Mouse (Mus musculus): ENCODE measurements around the gene Tnrc18. TPM values are rescaled to one million over a fixed set of nuclear protein-coding genes. Genes with fewer than 3 reads are reported as not detected.
A peak's percentile ranks its signal among the peaks of the same experiment; 100 is the strongest.

Tnrc18 gene
- polyA plus RNA-seq, 1 experiment, result 30.9 TPM

- no peak for DNase-seq (ENCODE audit: low read depth)
Observed at GRCm38 (mm10) chr5:142726748-142727147, 90.7 kb downstream of the Tnrc18 start.

DNA sequence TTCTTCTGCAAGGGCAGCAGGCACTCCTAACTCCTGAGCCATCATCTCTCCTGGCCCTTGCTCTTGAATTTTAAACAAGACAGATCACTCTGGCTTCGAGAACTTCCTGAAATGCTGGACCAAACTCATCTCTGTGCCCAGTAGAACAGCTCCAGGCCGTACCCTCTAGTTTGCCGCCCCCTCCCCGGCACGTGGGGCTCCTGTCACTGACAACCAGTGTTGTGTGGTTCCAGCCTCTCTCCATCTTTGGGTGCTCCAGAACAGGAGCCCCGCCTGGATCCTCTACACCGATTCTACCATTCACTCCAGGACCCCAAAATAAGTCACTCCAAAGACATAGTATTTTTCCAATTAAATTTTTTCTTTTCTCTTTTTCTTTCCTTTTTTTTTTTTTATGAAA lies 93.2 kb downstream of the Tnrc18 start:
- no peak for DNase-seq (ENCODE audit: low read depth)

GRCm38 (mm10) chr5:142723520-142724133 lies 93.8 kb downstream of the Tnrc18 start:
- no peak for DNase-seq (ENCODE audit: low read depth)

DNA sequence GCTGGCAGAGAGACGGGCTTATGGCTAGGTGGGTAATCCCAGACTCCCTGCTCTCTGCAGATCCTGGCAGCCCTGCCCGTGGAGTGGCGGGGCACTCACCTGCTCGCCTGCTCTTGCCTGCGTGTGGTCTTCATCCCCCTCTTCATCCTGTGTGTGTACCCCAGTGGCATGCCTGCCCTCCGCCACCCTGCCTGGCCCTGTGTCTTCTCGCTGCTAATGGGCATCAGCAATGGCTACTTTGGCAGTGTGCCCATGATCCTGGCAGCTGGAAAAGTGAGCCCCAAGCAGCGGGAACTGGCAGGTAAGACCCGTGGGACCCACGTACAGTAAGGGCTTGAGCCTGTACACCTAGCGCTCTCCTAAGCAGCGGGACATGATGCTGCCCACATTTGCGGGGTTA lies 97.6 kb downstream of the Tnrc18 start:
- DNase-seq (ENCODE audit: low read depth), result no peak

GRCm38 (mm10) chr5:142718486-142718885 lies 99.0 kb downstream of the Tnrc18 start:
- no peak for DNase-seq (ENCODE audit: low read depth)

DNA sequence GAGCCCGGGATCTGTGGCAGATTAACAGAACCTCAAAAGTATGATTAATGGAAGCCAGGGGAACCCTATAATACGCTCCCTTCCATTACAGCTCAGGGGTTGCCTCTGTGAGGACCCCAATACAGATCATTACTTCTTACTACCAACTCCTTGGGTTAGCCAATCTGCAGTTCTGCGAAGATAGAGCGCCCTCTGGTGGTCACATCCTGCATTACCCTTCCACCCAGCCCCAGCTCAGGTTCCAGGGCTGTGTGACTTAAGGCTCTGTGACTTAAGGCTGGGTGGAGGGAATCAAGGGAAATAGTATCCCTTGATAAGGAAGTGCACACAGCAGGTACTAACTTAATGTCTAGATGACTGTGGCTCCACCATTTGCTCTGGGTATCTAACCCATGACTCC lies 99.4 kb downstream of the Tnrc18 start:
- no peak for DNase-seq (ENCODE audit: low read depth)

GRCm38 (mm10) chr5:142716056-142716455 lies 101.4 kb downstream of the Tnrc18 start:
- DNase-seq (ENCODE audit: low read depth), result no peak

GRCm38 (mm10) chr5:142715059-142715458 lies 102.4 kb downstream of the Tnrc18 start:
- DNase-seq (ENCODE audit: low read depth), result no peak

DNA sequence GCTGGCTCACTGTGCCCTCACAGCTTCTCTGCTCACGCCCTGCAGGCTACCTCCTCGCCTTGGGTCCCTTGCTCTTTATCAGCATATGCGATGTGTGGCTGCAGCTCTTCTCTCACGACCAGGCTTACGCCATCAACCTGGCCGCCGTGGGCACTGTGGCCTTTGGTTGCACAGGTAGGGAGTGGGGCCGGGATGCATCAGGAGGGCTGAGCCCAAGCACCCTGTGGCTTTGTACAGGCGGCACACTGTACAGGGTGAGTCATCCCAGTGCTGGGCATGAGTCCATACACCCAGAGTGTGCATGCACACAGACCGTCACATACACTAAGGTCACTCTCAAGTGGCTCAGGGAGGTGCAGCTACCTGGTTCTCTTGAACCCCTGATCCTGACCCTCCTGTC lies 103.5 kb downstream of the Tnrc18 start:
- no peak for DNase-seq (ENCODE audit: low read depth)

- DNase-seq (ENCODE audit: low read depth), result no peak
Observed at GRCm38 (mm10) chr5:142712373-142712772, 105.1 kb downstream of the Tnrc18 start.

DNA sequence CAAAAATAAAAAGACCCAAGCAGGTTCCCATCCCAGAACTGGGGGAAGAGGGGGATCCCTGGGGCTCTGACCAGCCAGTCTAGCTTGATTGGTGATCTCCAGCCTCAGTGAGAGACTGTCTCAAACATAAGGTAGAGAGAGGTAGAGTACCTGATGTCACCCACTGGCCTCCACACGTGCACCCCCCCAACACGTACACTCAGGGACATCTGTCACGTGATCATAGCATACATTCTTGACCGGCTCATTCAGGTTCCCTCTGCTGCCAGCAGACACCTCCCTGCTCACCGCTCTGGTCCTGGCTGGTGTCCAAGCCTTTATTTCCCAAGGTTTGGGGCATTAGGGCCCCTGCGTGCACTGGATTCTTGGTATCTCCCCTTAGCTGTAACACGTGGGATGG lies 108.0 kb downstream of the Tnrc18 start:
- DNase-seq (ENCODE audit: low read depth), result no peak

DNA sequence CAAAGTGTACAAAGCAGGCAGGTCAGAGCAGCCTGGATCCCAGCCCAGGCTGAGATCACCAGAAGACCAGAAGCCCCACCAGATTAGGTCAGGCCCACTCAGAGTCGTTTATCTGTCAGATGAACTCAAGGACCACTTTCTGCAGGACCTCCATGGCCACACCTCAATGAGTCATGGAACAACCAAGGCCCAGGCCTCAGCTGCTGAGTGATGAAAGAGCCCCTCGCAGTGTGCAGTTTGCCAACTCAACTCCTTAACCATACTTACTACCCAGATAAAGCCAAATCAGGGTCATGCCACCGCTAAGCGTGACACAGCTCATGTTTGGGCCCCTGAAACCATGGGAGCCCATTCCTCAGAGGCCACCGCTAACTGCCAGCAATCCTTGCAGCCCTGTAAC lies 109.8 kb downstream of the Tnrc18 start:
- DNase-seq (ENCODE audit: low read depth), result no peak

DNA sequence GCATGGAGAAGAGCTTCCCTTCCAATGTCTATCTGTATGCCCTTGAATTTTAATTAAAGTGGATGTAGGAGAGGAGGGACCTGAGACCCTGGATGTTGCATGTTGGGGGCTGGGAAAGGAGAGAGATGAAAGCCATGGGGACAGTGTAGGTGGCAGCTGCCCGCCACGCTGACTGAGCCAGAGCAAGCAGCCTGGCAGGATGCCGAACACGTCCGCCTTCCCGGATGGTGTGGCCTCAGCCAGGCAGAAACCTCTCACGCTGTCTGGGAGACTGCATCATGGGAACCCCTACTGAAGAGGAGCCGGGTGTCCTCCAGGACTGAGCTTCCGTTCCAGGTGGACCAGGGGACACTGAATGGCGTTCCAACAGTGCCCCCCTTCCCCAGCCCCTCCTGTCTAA lies 113.9 kb downstream of the Tnrc18 start:
- DNase-seq (ENCODE audit: low read depth), result no peak

GRCm38 (mm10) chr5:142702511-142703138 lies 114.8 kb downstream of the Tnrc18 start:
- DNase-seq (ENCODE audit: low read depth), result no peak

- DNase-seq (ENCODE audit: low read depth), result peak; percentile 9
Observed at GRCm38 (mm10) chr5:142701651-142702510, 115.6 kb downstream of the Tnrc18 start.

DNA sequence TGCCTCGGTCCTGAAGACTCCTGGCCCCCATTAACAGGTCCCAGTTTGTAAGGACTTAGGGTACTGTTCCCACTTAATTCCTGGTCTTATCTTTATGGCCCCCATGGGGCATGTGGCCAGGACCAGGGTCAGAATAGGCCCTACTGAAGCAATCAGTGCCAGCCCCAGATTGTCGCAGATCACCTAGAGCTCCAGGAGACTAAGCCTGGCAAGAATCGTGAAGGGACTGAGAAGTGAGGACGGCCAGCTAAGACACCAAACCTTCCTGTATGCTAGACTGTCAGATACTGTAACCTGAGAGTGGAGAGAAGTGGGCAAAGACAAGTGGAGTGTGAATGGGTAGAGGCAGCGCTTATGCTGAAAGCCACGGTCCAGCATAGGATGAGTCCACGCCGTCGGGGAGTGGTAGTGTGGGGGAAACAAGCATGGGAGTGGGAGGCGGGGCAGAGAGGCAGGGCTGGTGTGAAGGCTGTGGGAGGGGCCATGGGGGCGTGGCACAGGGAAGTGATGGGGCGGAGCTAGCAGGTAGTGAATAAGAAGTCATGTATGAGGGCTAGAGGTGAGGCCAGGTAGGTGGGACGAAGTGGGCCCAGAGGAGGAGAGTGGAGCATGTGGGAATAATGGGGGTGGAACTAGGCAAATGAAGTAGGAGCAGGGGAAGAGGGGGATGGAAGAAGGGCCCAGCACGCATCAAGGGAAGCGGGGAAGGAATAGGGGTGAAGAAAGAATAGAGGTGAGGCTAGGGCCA lies 116.4 kb downstream of the Tnrc18 start:
- DNase-seq (ENCODE audit: low read depth), result no peak

GRCm38 (mm10) chr5:142697742-142698141 lies 119.7 kb downstream of the Tnrc18 start:
- no peak for DNase-seq (ENCODE audit: low read depth)

DNA sequence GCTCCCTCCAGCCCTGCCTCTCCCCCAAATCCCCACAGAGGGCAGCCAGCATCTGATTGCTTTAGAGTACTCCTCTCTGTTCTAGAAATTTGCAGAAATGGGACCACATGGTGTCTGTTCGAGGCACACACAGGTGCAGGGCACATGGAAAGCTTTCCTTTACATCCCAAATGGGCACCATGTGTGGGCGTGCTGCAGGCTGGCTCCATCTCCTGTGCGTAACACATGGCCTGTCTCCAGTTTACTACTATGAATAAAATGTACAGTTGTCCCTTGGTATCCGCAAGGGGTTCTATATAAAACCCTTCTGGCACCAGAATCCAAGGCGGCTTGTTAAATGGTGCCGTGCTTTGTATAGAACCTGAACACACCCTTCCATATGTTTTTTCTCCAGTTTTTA lies 120.6 kb downstream of the Tnrc18 start:
- DNase-seq (ENCODE audit: low read depth), result no peak

- no peak for DNase-seq (ENCODE audit: low read depth)
Observed at GRCm38 (mm10) chr5:142696258-142696657, 121.2 kb downstream of the Tnrc18 start.

DNA sequence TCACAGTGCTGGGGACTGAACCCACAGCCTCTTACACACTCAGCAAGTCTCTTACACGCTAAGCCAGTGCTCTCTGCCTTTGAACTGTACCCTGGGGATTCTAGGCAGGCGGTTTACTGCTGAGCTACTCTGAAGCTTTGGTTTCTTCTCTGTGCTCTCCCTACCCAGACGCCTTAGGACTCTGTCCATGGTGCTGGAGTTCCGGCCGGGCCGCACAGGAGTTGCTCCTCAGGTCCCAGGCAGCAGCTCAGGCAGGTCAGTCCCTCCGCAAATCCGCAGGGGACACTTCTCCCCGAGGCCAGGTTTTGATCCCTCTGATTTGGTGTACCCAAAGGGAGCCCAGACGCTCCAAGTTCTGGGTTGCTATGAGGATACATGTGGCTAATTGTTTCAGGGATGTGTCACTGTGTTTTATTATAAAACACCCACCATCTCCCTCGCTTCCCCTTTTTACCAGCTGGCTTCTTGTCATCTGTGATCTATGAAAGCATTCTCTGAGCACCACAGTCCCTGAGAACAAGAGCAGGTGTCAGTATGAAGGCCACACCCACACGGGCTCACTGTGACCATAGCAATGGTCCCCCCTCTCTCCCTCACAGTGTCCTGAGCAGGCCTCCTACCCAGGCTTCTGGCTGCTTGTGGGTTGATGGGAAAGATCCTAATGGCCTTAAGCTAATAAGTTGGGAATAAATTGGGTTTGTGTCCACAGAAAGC lies 122.7 kb downstream of the Tnrc18 start:
- no peak for DNase-seq (ENCODE audit: low read depth)

GRCm38 (mm10) chr5:142693738-142694430 lies 123.6 kb downstream of the Tnrc18 start:
- DNase-seq (ENCODE audit: low read depth), result no peak

Measured in gonadal fat pad, adult 2 months (tissue).